Mouse (Mus musculus) liver, embryonic 11.5 days (tissue): ENCODE results near the gene Dus2. TPM values are rescaled to one million over a fixed set of nuclear protein-coding genes. Genes with fewer than 3 reads are reported as not detected.
"Not testable (repeated sequence)": the region's sequence is repeated elsewhere in the genome, so short reads cannot be mapped to it uniquely, and the experiment has no call there.

Source experiments
- ATAC-seq: fragments of 200-750 bp; cut with Nextera tagmentation; replicated peaks from 2 replicates; pipeline ENCODE4 v1.8.0; 2017; ENCODE audit warnings: moderate number of reproducible peaks, mild to moderate bottlenecking, moderate TSS enrichment, moderate library complexity; ENCODE audit not compliant: low FRiP score
- DNase-seq: peaks from one replicate; pipeline ENCODE4 v3.0.0-alpha.2; 2017; ENCODE audit warnings: low spot score
- H3K27ac ChIP-seq: fragments of 300-500 bp; sonication (generic); 2 replicates; pipeline ENCODE4 v1.5.1; 2014; ENCODE audit warnings: mild to moderate bottlenecking, low read depth, low read length, control low read depth
- H3K27me3 ChIP-seq: fragments of 300-500 bp; sonication (generic); replicated peaks from 2 replicates; pipeline ENCODE4 v1.6.1; 2014; ENCODE audit warnings: low read length, mixed read lengths; ENCODE audit not compliant: control insufficient read depth, insufficient read depth
- H3K36me3 ChIP-seq: fragments of 300-500 bp; sonication (generic); 2 replicates; pipeline ENCODE4 v1.6.1; 2014; ENCODE audit warnings: mild to moderate bottlenecking, low read length, moderate library complexity, mixed read lengths; ENCODE audit not compliant: control insufficient read depth, insufficient read depth
- H3K4me1 ChIP-seq: fragments of 300-500 bp; sonication (generic); replicated peaks from 2 replicates; pipeline ENCODE4 v1.6.1; 2014; ENCODE audit warnings: low read length, mixed read lengths; ENCODE audit not compliant: control insufficient read depth, insufficient read depth
- H3K4me2 ChIP-seq: fragments of 300-500 bp; sonication (generic); 2 replicates; pipeline ENCODE4 v1.6.1; 2014; ENCODE audit warnings: mild to moderate bottlenecking, control low read depth, moderate library complexity
- H3K4me3 ChIP-seq: fragments of 300-500 bp; sonication (generic); 2 replicates; pipeline ENCODE4 v1.5.1; 2014; ENCODE audit warnings: low read depth, low read length, control low read depth
- H3K9ac ChIP-seq: fragments of 300-500 bp; sonication (generic); 2 replicates; pipeline ENCODE4 v1.6.1; 2014; ENCODE audit warnings: low read depth, low read length, control low read depth
- H3K9me3 ChIP-seq: fragments of 300-500 bp; sonication (generic); 2 replicates; pipeline ENCODE4 v1.6.1; 2016; ENCODE audit warnings: low read length, inconsistent platforms, mixed read lengths; ENCODE audit not compliant: control insufficient read depth
- WGBS: fragments of 180-500 bp; shearing (Covaris S2); extraction: QIAGEN DNeasy Blood & Tissue Kit; methylation state at CpG from one replicate; pipeline ENCODE4 v1.1.7; 2014; 5-methylcytosine and 5-hydroxymethylcytosine counted together
- polyA plus RNA-seq: library from polyadenylated mRNA; unstranded; fragments of >200 nt; fragmentation: Nextera tagmentation; extraction: Ambion mirVana; gene quantifications from 2 replicates; pipeline ENCODE4 v1.2.1, GENCODE M21; 2014

Dus2 gene
- polyA plus RNA-seq, 1 experiment from 2014 or later, result 25.0 TPM

DNA sequence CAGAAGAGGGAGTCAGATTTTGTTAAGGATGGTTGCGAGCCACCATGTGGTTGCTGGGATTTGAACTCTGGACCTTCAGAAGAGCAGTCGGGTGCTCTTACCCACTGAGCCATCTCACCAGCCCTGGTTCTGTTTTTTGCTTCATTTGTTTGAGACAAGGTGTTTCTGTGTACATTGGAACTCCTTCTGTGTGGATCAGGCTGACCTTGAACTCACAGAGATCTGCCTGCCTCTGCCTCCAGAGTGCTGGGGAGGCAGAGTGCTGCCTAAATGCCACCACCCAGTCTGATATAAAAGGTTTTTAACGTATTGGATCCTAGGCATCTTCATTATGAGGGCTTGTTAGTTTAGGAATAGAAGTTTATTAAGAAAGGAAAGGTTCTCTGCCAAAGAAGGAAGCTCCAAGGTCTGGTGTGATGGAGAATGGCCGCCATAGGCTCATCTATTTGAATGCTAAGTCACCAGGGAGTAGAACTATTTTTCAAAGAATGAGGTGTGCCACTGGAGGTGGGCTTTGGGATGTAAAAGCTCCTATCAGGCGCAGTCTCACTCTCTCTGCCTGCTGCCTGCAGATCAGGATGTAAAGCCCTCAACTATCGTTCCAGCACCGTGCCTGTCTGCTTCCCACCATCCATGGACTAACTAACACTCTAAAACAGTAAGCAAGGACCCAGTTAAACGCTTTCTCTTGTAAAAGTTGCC lies 20.0 kb upstream of the Dus2 start:
- Histone ChIP-seq H3K36me3 (no peaks in the 10 kb centered on the region), H3K9ac (no peak overlapping the region), H3K4me2 (no peak overlapping the region), H3K4me3 (no peak overlapping the region), H3K9me3 (no peaks in the 10 kb centered on the region), H3K27me3 (no peaks in the 10 kb centered on the region), H3K27ac (no peak overlapping the region), H3K4me1 (peaks cover 7% of the 10 kb centered on the region)
- DNase-seq (no peak), ATAC-seq (no peak)
- WGBS, result 79% methylated on average over 8 of the region's 8 CpGs

GRCm38 (mm10) chr8:105975363-105975762 lies 15.8 kb upstream of the Dus2 start:
- H3K4me1 ChIP-seq, result no peaks in the 10 kb centered on the region; the same call in 1 of the 2 replicates
- no peak overlapping the region for H3K4me3 ChIP-seq
- 73% methylated on average over 7 of the region's 7 CpGs for WGBS
- DNase-seq (no peak), ATAC-seq (no peak)
- H3K27me3 ChIP-seq, result no peaks in the 10 kb centered on the region
- H3K9ac ChIP-seq, result no peak overlapping the region
- no peaks in the 10 kb centered on the region for H3K36me3 ChIP-seq
- H3K9me3 ChIP-seq, result no peaks in the 10 kb centered on the region
- H3K27ac ChIP-seq, result no peak overlapping the region
- H3K4me2 ChIP-seq, result no peak overlapping the region

GRCm38 (mm10) chr8:105979325-105979724 lies 11.8 kb upstream of the Dus2 start, which contains the start of gene Dpep3:
Dpep3 (minus strand) TSS chr8:105979429.
- no peak for ATAC-seq
- Histone ChIP-seq H3K9ac (no peak within 1 kb of the TSS), H3K36me3 (no peaks in the 10 kb centered on the region), H3K9me3 (no peaks in the 10 kb centered on the region), H3K27ac (no peak within 1 kb of the TSS), H3K4me3 (no peak within 1 kb of the TSS), H3K4me1 (no peaks in the 10 kb centered on the region; the same call in 1 of the 2 replicates), H3K27me3 (no peaks in the 10 kb centered on the region), H3K4me2 (no peak within 1 kb of the TSS)
- DNase-seq, result no peak
- 93% methylated on average over 15 of the region's 15 CpGs for WGBS

DNA sequence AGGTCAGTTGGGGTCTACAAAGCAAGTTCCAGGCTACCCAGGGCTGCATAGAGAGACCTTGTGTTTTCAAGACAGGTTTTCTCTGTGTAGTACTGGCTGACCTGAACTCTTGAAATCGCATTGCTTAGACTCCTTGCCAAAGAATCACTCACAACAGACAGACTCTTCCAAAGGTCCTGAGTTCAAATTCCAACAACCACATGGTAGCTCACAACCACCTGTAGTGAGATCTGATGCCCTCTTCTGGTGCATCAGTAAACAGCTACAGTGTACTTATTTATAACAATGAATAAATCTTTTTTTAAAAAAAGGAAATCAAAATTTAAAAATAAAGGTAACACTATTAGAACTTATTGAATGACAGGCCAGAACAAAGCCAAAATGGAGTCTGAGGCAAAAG lies 10.0 kb upstream of the Dus2 start:
- no peaks in the 10 kb centered on the region for H3K9me3 ChIP-seq
- H3K4me3 ChIP-seq, result no peak overlapping the region
- no peak for DNase-seq
- 88% methylated on average over 1 of the region's 1 CpGs for WGBS
- no peak overlapping the region for H3K4me2 ChIP-seq
- no peak for ATAC-seq
- H3K36me3 ChIP-seq, result no peaks in the 10 kb centered on the region
- no peak overlapping the region for H3K9ac ChIP-seq
- no peak overlapping the region for H3K27ac ChIP-seq
- H3K4me1 ChIP-seq, result no peaks in the 10 kb centered on the region; the same call in 1 of the 2 replicates
- no peaks in the 10 kb centered on the region for H3K27me3 ChIP-seq

GRCm38 (mm10) chr8:105983406-105983805 lies 7.7 kb upstream of the Dus2 start:
- not testable (repeated sequence) for H3K4me1 ChIP-seq, H3K9me3 ChIP-seq, H3K9ac ChIP-seq, ATAC-seq, H3K27me3 ChIP-seq, H3K4me2 ChIP-seq, DNase-seq, H3K36me3 ChIP-seq, H3K27ac ChIP-seq, H3K4me3 ChIP-seq
- 61% methylated on average over 11 of the region's 11 CpGs for WGBS

- DNase-seq (no peak), ATAC-seq (no peak)
- WGBS, result 84% methylated on average over 11 of the region's 11 CpGs
- Histone ChIP-seq H3K4me2 (no peak overlapping the region), H3K27ac (no peak overlapping the region), H3K27me3 (peaks cover 3% of the 10 kb centered on the region; the same call in 1 of the 2 replicates), H3K4me1 (peaks cover 4% of the 10 kb centered on the region; the same call in 1 of the 2 replicates), H3K4me3 (no peak overlapping the region), H3K36me3 (no peaks in the 10 kb centered on the region), H3K9ac (no peak overlapping the region), H3K9me3 (no peaks in the 10 kb centered on the region)
These were observed 2.6 kb upstream of the Dus2 start for GRCm38 (mm10) chr8:105988546-105988945.

GRCm38 (mm10) chr8:105991546-105991945 lies 409 bp downstream of the Dus2 start:
- Histone ChIP-seq H3K36me3 (no peaks in the 10 kb centered on the region), H3K27ac (no peak overlapping the region), H3K4me1 (peaks cover 4% of the 10 kb centered on the region; the same call in 1 of the 2 replicates), H3K4me2 (no peak overlapping the region), H3K9me3 (no peaks in the 10 kb centered on the region), H3K4me3 (no peak overlapping the region), H3K27me3 (peaks cover 3% of the 10 kb centered on the region; the same call in 1 of the 2 replicates), H3K9ac (no peak overlapping the region; the same call in 1 of the 2 replicates)
- DNase-seq (no peak), ATAC-seq (no peak)
- 75% methylated on average over 2 of the region's 2 CpGs for WGBS

- no peaks in the 10 kb centered on the region for H3K9me3 ChIP-seq
- no peak overlapping the region for H3K27ac ChIP-seq
- peaks cover 4% of the 10 kb centered on the region; the same call in 1 of the 2 replicates for H3K4me1 ChIP-seq
- 48% methylated on average over 5 of the region's 5 CpGs for WGBS
- no peaks in the 10 kb centered on the region for H3K36me3 ChIP-seq
- no peak for DNase-seq
- no peak overlapping the region for H3K4me3 ChIP-seq
- ATAC-seq, result no peak
- no peak overlapping the region for H3K4me2 ChIP-seq
- H3K27me3 ChIP-seq, result peaks cover 3% of the 10 kb centered on the region; the same call in 1 of the 2 replicates
- no peak overlapping the region for H3K9ac ChIP-seq
These were observed 1.4 kb downstream of the Dus2 start for GRCm38 (mm10) chr8:105992499-105992898.

GRCm38 (mm10) chr8:105993226-105993625 lies 2.1 kb downstream of the Dus2 start:
- H3K27me3 ChIP-seq, result 0 out of 2 replicates have a peak, but pooled peaks cover 3% of the 10 kb centered on the region
- WGBS, result 56% methylated on average over 4 of the region's 4 CpGs
- DNase-seq (no peak), ATAC-seq (no peak)
- H3K36me3 ChIP-seq, result no peaks in the 10 kb centered on the region
- peaks cover 4% of the 10 kb centered on the region; the same call in 1 of the 2 replicates for H3K4me1 ChIP-seq
- no peaks in the 10 kb centered on the region for H3K9me3 ChIP-seq
- no peak overlapping the region for H3K4me2 ChIP-seq
- no peak overlapping the region for H3K27ac ChIP-seq
- H3K9ac ChIP-seq, result no peak overlapping the region
- H3K4me3 ChIP-seq, result no peak overlapping the region
